Mouse (Mus musculus) layer of hippocampus, adult 9-11 months (tissue): ENCODE results near the gene Tbc1d9b.

Source experiments
- DNase-seq: peaks from one replicate; pipeline ENCODE4 v3.0.0; 2022

Tbc1d9b gene

GRCm38 (mm10) chr11:50211322-50212059 lies 80.3 kb downstream of the Tbc1d9b start:
- no peak for DNase-seq

GRCm38 (mm10) chr11:50212060-50212739 lies 81.0 kb downstream of the Tbc1d9b start:
- no peak for DNase-seq

DNA sequence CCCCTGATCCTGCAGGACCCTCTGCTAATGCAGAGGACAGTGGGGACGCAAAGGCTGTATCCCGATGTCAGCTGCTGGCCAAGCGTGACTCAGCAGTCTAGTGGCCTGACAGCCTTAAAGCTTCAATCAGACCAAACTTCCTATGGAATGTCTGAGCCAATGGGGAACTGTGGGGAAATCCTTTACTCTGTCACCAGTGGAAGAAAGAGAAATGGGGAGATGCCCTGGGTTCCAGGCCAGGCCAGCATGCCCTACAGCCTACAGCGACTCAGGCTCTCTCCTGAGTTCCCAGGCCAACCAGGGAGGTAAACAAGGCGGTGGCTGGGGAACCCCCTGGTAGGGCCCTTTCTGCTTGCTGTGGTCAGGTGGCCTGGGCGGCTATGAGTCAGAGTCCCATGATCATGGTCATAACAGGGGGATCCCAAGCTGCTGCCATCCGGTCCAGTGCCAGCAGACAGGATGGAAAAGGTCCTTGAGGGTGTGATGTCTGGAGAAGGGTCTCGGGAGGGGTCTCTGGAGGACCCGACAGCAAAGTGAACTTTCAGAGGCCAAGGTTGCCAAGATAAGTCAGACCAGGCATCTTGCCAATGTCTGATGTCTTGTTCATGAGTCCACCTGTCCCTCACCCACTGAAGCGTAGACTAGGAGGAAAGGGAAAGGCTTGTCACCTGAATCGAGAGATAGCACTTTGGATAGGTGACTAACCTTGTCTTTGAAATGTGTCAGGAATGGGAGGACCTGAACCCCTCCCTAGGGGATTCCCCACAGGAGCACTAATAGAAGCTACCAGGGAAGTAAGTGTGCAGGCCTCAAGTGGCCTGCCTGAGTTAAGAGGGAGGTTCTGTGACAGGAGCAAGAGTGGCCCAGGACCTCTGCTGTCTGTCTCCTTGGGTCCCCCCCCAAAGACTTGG lies 81.9 kb downstream of the Tbc1d9b start:
- DNase-seq, result peak; percentile 88

DNA sequence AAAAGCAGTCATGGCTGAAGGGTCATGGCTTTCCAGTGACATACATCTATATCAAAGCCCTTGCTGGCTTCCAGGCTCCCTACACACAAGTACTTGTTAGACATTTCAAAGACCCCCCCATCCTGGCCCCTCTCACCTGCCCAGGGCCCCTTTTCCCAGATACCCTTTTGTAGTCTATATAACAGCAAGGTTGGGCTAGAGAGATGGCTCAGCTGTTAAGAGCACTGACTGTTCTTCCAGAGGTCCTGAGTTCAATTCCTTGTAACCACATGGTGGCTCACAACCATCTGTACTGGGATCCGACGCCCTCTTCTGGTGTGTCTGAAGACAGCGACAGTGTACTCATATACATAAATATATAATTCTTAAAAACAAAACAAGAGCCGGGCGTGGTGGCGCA lies 83.4 kb downstream of the Tbc1d9b start:
- DNase-seq, result no peak

- no peak for DNase-seq
Observed at GRCm38 (mm10) chr11:50215633-50216032, 84.4 kb downstream of the Tbc1d9b start.

- DNase-seq, result no peak
Observed at GRCm38 (mm10) chr11:50216724-50217366, 85.6 kb downstream of the Tbc1d9b start.

DNA sequence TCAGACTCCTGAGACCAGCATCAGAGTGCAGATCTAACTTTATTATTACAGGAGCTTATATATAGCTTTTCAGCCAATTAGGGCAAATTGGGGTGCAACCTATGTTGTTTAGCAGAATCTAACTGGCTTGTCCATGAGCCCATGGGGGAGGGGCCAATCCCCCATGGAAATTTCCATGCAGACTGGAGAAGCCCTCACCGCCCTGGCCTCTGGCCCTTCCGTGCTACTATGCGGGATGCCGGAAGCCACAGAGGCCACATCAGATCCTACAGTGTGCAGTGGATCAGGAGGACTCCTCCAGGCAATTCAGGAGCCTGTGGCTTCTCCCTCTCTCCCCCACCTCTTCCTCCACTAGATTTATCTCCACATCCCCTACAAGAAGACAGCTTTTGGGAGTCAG lies 86.6 kb downstream of the Tbc1d9b start:
- DNase-seq, result no peak

- DNase-seq, result no peak
Observed at GRCm38 (mm10) chr11:50219833-50220232, 88.6 kb downstream of the Tbc1d9b start.
